Mouse (Mus musculus): ENCODE results near the gene Ube4a. TPM values are rescaled to one million over a fixed set of nuclear protein-coding genes. Genes with fewer than 3 reads are reported as not detected.
A peak's percentile ranks its signal among the peaks of the same experiment; 100 is the strongest.

The Ube4a gene
- total and polyA plus RNA-seq, 3 experiments, result 2.6 to 80.2 (median 59.6) TPM

GRCm38 (mm10) chr9:44890122-44890521, 75.3 kb downstream of the Ube4a start:
- H3K4me1 ChIP-seq (ENCODE audit: insufficient read depth, low read depth, low read length), result peaks cover 15% of the 10 kb centered on the region
- no peak overlapping the region for H3K4me3 ChIP-seq (ENCODE audit: low read depth, low read length)

GRCm38 (mm10) chr9:44888114-44888624, 77.2 kb downstream of the Ube4a start:
- Histone ChIP-seq H3K27me3 (ENCODE audit: insufficient read depth, low read length) (peaks cover 52% of the 10 kb centered on the region), H3K36me3 (replicated peaks) (no peaks in the 10 kb centered on the region), H3K4me3 (ENCODE audit: low read depth, low read length) (no peak overlapping the region), H3K4me1 (ENCODE audit: insufficient read depth, low read depth, low read length) (peaks cover 15% of the 10 kb centered on the region), H3K9me3 (replicated peaks) (no peaks in the 10 kb centered on the region)
- TF ChIP-seq GATA1 (IDR thresholded peaks at IDR 0.05; ENCODE audit: borderline replicate concordance, low read length) (no peak), POLR2AphosphoS5 (IDR thresholded peaks at IDR 0.05; ENCODE audit: insufficient replicate concordance, low read depth, low read length) (no peak), CTCF (IDR thresholded peaks at IDR 0.05; ENCODE audit: low read depth, low read length) (no peak)
- no peak for DNase-seq (ENCODE audit: low spot score)
- ATAC-seq (ENCODE audit: extremely low read depth, insufficient number of reproducible peaks, low FRiP score, poor library complexity, severe bottlenecking), result no peak

More at GRCm38 (mm10) chr9:44890122-44890521, 75.3 kb downstream of the Ube4a start:
- DNase-seq (ENCODE audit: low spot score) (no peak), ATAC-seq (ENCODE audit: extremely low read depth, insufficient number of reproducible peaks, low FRiP score, poor library complexity, severe bottlenecking) (no peak)
- Histone ChIP-seq H3K36me3 (replicated peaks) (no peaks in the 10 kb centered on the region), H3K9me3 (replicated peaks) (no peaks in the 10 kb centered on the region), H3K27me3 (ENCODE audit: insufficient read depth, low read length) (peaks cover 51% of the 10 kb centered on the region)
- TF ChIP-seq POLR2AphosphoS5 (IDR thresholded peaks at IDR 0.05; ENCODE audit: insufficient replicate concordance, low read depth, low read length) (no peak), GATA1 (IDR thresholded peaks at IDR 0.05; ENCODE audit: borderline replicate concordance, low read length) (no peak), TAL1 (conservative IDR thresholded peaks at IDR 0.05; ENCODE audit: low read depth, low read length) (no peak), GATA2 (IDR thresholded peaks at IDR 0.05; ENCODE audit: borderline replicate concordance, low read depth, low read length) (no peak), CTCF (IDR thresholded peaks at IDR 0.05; ENCODE audit: low read depth, low read length) (no peak)

GRCm38 (mm10) chr9:44882981-44883569, 82.3 kb downstream of the Ube4a start:
- H3K27me3 ChIP-seq (ENCODE audit: insufficient read depth, low read length), result peaks cover 25% of the 10 kb centered on the region
- no peaks in the 10 kb centered on the region for H3K9me3 ChIP-seq (replicated peaks)
- H3K4me3 ChIP-seq (ENCODE audit: low read depth, low read length), result peak overlapping the region; percentile 90
- H3K4me1 ChIP-seq (ENCODE audit: insufficient read depth, low read depth, low read length), result peaks cover 38% of the 10 kb centered on the region
- ATAC-seq (ENCODE audit: extremely low read depth, insufficient number of reproducible peaks, low FRiP score, poor library complexity, severe bottlenecking) (no peak), DNase-seq (ENCODE audit: low spot score) (no peak)
- peaks cover 12% of the 10 kb centered on the region for H3K36me3 ChIP-seq (replicated peaks)
- TF ChIP-seq TAL1 (conservative IDR thresholded peaks at IDR 0.05; ENCODE audit: low read depth, low read length) (no peak), POLR2AphosphoS5 (IDR thresholded peaks at IDR 0.05; ENCODE audit: insufficient replicate concordance, low read depth, low read length) (no peak), CTCF (IDR thresholded peaks at IDR 0.05; ENCODE audit: low read depth, low read length) (no peak), GATA2 (IDR thresholded peaks at IDR 0.05; ENCODE audit: borderline replicate concordance, low read depth, low read length) (no peak), GATA1 (IDR thresholded peaks at IDR 0.05; ENCODE audit: borderline replicate concordance, low read length) (no peak)

- Histone ChIP-seq H3K27me3 (ENCODE audit: insufficient read depth, low read length) (peaks cover 20% of the 10 kb centered on the region), H3K9me3 (replicated peaks) (no peaks in the 10 kb centered on the region), H3K36me3 (replicated peaks) (peaks cover 17% of the 10 kb centered on the region), H3K4me3 (ENCODE audit: low read depth, low read length) (peak overlapping the region; percentile 90), H3K4me1 (ENCODE audit: insufficient read depth, low read depth, low read length) (peaks cover 40% of the 10 kb centered on the region)
- no peak for TF ChIP-seq POLR2AphosphoS5 (IDR thresholded peaks at IDR 0.05; ENCODE audit: insufficient replicate concordance, low read depth, low read length)
- TF ChIP-seq GATA1 (IDR thresholded peaks at IDR 0.05; ENCODE audit: borderline replicate concordance, low read length), result no peak
- no peak for TF ChIP-seq GATA2 (IDR thresholded peaks at IDR 0.05; ENCODE audit: borderline replicate concordance, low read depth, low read length)
- no peak for TF ChIP-seq TAL1 (conservative IDR thresholded peaks at IDR 0.05; ENCODE audit: low read depth, low read length)
- no peak for TF ChIP-seq CTCF (IDR thresholded peaks at IDR 0.05; ENCODE audit: low read depth, low read length)
- ATAC-seq (ENCODE audit: extremely low read depth, insufficient number of reproducible peaks, low FRiP score, poor library complexity, severe bottlenecking) (no peak), DNase-seq (ENCODE audit: low spot score) (peak; percentile 69)
Observed at GRCm38 (mm10) chr9:44882436-44882980, 82.9 kb downstream of the Ube4a start.

GRCm38 (mm10) chr9:44881941-44882435, 83.4 kb downstream of the Ube4a start:
- DNase-seq (ENCODE audit: low spot score) (peak; percentile 77), ATAC-seq (ENCODE audit: extremely low read depth, insufficient number of reproducible peaks, low FRiP score, poor library complexity, severe bottlenecking) (peak; percentile 61)

GRCm38 (mm10) chr9:44881221-44881871, 84.1 kb downstream of the Ube4a start, which contains the start of gene Kmt2a:
Gene Kmt2a, minus strand, starts transcription at chr9:44881296.
- Histone ChIP-seq H3K4me1 (ENCODE audit: insufficient read depth, low read depth, low read length) (peaks cover 40% of the 10 kb centered on the region), H3K9me3 (replicated peaks) (no peaks in the 10 kb centered on the region), H3K27me3 (ENCODE audit: insufficient read depth, low read length) (peaks cover 19% of the 10 kb centered on the region), H3K4me3 (ENCODE audit: low read depth, low read length) (peak within 1 kb of the TSS; percentile 90), H3K36me3 (replicated peaks) (peaks cover 29% of the 10 kb centered on the region)
- TF ChIP-seq GATA1 (IDR thresholded peaks at IDR 0.05; ENCODE audit: borderline replicate concordance, low read length) (no peak), GATA2 (IDR thresholded peaks at IDR 0.05; ENCODE audit: borderline replicate concordance, low read depth, low read length) (no peak), TAL1 (conservative IDR thresholded peaks at IDR 0.05; ENCODE audit: low read depth, low read length) (no peak), CTCF (IDR thresholded peaks at IDR 0.05; ENCODE audit: low read depth, low read length) (no peak), POLR2AphosphoS5 (IDR thresholded peaks at IDR 0.05; ENCODE audit: insufficient replicate concordance, low read depth, low read length) (no peak)
- peak; percentile 96 for DNase-seq (ENCODE audit: low spot score)
- peak; percentile 58 for ATAC-seq (ENCODE audit: extremely low read depth, insufficient number of reproducible peaks, low FRiP score, poor library complexity, severe bottlenecking)

More at GRCm38 (mm10) chr9:44881941-44882435, 83.4 kb downstream of the Ube4a start:
- H3K4me3 ChIP-seq (ENCODE audit: low read depth, low read length), result peak overlapping the region; percentile 90
- no peaks in the 10 kb centered on the region for H3K9me3 ChIP-seq (replicated peaks)
- H3K27me3 ChIP-seq (ENCODE audit: insufficient read depth, low read length), result peaks cover 19% of the 10 kb centered on the region
- TF ChIP-seq POLR2AphosphoS5 (IDR thresholded peaks at IDR 0.05; ENCODE audit: insufficient replicate concordance, low read depth, low read length) (no peak), GATA1 (IDR thresholded peaks at IDR 0.05; ENCODE audit: borderline replicate concordance, low read length) (no peak)
- peaks cover 40% of the 10 kb centered on the region for H3K4me1 ChIP-seq (ENCODE audit: insufficient read depth, low read depth, low read length)
- H3K36me3 ChIP-seq (replicated peaks), result peaks cover 22% of the 10 kb centered on the region

All from G1E (cell line).